Mouse (Mus musculus): ENCODE measurements around the gene Uchl5. TPM values are rescaled to one million over a fixed set of nuclear protein-coding genes. Genes with fewer than 3 reads are reported as not detected.

Uchl5 gene
- polyA plus RNA-seq, 1 experiment from 2014 or later: 63.0 TPM

DNA sequence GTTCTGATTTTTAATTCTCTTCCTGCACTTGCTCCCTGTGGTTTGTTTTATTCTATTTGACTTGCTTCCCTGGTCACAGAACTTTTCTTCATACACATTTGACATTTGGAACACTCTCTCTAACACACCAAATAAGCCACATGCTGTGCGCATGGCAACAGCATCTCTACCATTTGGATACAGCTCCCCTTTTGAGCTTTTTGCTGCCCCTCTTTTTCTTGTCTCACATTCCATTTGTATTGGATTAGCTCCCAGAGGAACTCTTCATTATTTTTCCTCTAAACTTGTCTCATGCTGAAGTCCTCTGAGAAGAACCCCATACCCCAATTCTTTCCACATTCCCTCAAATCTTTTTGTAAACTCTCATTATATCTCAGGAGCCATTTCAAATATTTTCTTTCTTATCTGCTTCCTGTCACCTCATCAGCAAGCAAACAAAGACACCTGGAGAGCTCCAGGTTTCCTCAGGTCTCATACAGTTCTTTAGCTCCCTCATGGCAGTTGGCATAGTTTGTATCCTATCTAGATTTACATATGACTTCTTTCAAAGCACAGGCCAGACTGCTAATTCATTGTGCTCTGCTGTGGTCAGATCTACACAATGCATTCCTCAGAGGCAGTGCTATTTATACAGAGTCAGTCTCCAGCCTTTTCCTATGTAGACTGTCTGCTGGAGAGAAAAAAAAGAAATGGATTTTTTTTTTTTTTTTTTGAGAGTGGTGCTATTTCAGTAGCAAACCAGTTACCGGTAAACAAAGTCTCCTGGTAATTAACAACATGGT lies 43.2 kb downstream of the Uchl5 start:
- 11% methylated on average over 2 of the region's 2 CpGs for WGBS
- H3K4me2 ChIP-seq: no peak overlapping the region
- no peaks in the 10 kb centered on the region for H3K9me3 ChIP-seq
- 0 out of 2 replicates have a peak overlapping the region, but pooled peaks have one; percentile 16 for H3K27ac ChIP-seq
- no peaks in the 10 kb centered on the region for H3K27me3 ChIP-seq (replicated peaks)
- H3K4me1 ChIP-seq: peaks cover 6% of the 10 kb centered on the region; the same call in 1 of the 2 replicates
- no peaks in the 10 kb centered on the region for H3K36me3 ChIP-seq (replicated peaks)
- no peak overlapping the region for H3K9ac ChIP-seq
- H3K4me3 ChIP-seq: no peak overlapping the region
- peak; percentile 94 for ATAC-seq (replicated peaks)

DNA sequence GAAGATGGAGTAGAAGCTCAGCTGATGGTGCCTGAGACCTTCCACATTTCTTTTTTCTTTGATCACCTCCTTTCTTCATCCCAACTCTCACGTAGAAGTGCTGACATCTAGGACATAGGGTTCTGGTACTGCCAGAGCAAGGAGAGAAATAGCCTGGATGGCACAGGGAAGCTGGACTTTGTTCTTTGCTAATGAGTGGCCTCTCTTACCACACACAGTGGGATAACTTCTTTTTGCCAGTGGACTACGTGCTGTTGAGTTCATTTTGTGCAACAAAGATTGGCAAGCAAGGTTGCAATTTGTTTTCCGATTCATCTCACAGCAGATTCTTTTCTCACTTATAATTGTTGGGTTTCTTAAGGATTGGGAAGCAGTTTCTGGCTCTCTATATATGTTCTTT lies 45.6 kb downstream of the Uchl5 start:
- Histone ChIP-seq H3K4me2 (no peak overlapping the region), H3K9ac (no peak overlapping the region), H3K27ac (no peak overlapping the region), H3K9me3 (no peaks in the 10 kb centered on the region), H3K4me3 (no peak overlapping the region), H3K4me1 (peaks cover 6% of the 10 kb centered on the region; the same call in 1 of the 2 replicates), H3K27me3 (replicated peaks) (no peaks in the 10 kb centered on the region), H3K36me3 (replicated peaks) (no peaks in the 10 kb centered on the region)
- WGBS: 92% methylated on average over 3 of the region's 3 CpGs
- ATAC-seq (replicated peaks): no peak

DNA sequence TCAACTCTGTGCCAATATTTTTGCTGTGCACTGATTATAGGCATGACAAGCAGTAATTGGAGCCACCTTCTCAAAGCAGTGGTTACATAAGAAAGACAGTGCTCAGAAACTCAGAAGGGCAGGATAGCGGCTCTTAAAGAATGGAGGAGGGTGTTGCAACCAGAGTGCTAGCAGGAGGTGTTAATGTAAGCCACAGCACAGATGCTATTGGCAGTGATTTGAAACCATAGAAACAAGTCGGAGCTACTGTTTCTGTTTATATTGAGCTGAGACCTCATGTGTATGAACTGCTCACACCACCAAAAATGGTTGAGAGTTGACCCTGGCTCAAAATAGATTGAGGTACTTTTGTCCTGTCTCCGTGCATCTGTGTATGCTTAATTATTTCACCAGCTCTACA lies 53.6 kb downstream of the Uchl5 start:
- WGBS: 64% methylated on average over 3 of the region's 3 CpGs
- no peaks in the 10 kb centered on the region for H3K4me1 ChIP-seq
- no peak overlapping the region for H3K9ac ChIP-seq
- ATAC-seq (replicated peaks): no peak
- H3K36me3 ChIP-seq (replicated peaks): no peaks in the 10 kb centered on the region
- H3K27ac ChIP-seq: no peak overlapping the region
- H3K4me2 ChIP-seq: no peak overlapping the region
- no peak overlapping the region for H3K4me3 ChIP-seq
- no peaks in the 10 kb centered on the region for H3K9me3 ChIP-seq
- no peaks in the 10 kb centered on the region for H3K27me3 ChIP-seq (replicated peaks)

DNA sequence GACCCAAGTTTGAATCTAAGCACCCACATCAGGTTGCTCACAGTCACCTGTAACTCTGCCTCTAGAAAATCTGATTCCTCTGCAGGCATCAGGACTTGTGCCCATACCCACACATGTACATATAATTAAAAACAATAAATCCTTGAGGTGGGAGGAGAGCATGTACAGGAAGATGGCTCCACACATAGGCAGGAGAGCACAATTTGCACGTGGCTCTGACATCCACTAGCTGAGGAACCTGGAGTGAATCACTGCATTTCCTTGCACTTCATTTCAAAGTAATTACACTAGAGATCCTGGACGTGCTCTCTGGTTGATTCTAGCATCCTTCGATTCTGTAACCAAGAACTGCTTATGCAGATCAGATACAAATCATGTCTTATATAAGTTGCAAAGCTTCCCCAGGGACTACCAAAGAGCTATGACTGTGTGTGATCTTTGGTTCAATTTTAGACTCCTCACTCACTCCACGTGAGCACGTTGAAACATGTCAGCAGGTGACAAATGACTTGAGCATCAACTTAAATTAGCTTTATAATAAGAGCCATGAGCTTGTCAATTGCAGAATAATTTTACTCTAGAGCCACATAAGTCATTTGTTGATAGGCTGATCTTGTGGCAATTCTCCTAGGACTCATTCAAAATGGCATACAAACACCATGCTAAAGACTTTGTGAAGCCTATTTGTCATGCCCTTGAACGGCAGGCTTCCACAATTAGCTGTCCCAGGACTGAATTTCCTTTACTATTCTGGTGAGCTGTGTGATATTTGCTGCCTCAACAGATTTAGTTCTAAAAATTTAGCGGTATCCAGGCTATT lies 59.5 kb downstream of the Uchl5 start:
- H3K36me3 ChIP-seq (replicated peaks): no peaks in the 10 kb centered on the region
- H3K9ac ChIP-seq: no peak overlapping the region
- H3K9me3 ChIP-seq: no peaks in the 10 kb centered on the region
- no peak overlapping the region for H3K4me2 ChIP-seq
- H3K4me3 ChIP-seq: no peak overlapping the region
- no peak overlapping the region for H3K27ac ChIP-seq
- no peaks in the 10 kb centered on the region for H3K4me1 ChIP-seq
- H3K27me3 ChIP-seq (replicated peaks): no peaks in the 10 kb centered on the region
- ATAC-seq (replicated peaks): no peak
- 44% methylated on average over 7 of the region's 7 CpGs for WGBS

DNA sequence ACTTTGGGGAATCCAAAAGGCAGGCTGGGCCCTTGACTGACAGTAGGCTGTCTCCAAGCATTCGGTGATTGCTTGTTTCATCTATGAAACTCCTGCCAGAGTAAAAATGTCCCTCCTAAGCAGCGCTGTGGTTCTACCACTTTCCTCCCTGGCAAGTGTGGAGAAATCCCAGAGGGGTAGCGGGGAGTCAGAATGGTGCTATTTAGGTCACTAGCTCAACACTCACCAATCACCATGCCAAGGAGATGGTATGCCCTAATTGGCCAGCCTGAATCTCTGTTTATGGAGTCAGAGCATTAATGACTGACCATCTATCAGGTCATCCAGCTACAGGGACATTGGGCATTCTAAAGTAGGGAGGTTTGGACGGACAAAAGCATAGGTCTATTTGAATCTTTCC lies 60.6 kb downstream of the Uchl5 start:
- ATAC-seq (replicated peaks): no peak
- H3K36me3 ChIP-seq (replicated peaks): no peaks in the 10 kb centered on the region
- H3K9ac ChIP-seq: no peak overlapping the region
- H3K27me3 ChIP-seq (replicated peaks): no peaks in the 10 kb centered on the region
- H3K9me3 ChIP-seq: no peaks in the 10 kb centered on the region
- H3K4me2 ChIP-seq: no peak overlapping the region
- 94% methylated on average over 4 of the region's 4 CpGs for WGBS
- no peak overlapping the region for H3K4me3 ChIP-seq
- H3K4me1 ChIP-seq: no peaks in the 10 kb centered on the region
- H3K27ac ChIP-seq: no peak overlapping the region

DNA sequence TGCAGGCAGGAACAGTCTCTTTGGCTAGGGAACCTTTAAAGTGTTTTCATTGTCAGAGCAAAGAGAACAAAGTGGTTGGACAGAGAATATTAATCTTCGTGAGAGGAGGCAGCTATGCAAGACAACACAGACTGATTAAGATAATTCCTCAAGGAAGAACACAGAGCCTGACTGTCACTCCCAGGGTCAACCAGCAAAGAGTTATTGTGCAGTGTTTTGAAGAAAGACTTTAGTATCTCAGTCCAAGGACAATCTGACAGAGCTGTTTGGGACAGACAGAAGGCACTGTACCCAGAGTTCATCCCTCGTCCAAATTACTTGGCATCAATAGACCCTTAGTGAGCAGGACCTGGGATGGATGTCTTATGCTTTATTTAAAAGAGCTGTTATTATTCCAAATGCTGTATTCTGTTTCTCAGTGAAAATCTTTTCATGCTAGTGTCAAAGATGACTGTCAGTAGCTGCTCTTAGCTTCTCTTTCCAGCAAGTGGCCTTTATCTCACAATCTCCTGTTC lies 61.9 kb downstream of the Uchl5 start:
- Histone ChIP-seq H3K36me3 (replicated peaks) (no peaks in the 10 kb centered on the region), H3K27ac (no peak overlapping the region), H3K4me2 (no peak overlapping the region), H3K9me3 (no peaks in the 10 kb centered on the region), H3K4me3 (no peak overlapping the region), H3K27me3 (replicated peaks) (no peaks in the 10 kb centered on the region), H3K9ac (no peak overlapping the region), H3K4me1 (no peaks in the 10 kb centered on the region)
- ATAC-seq (replicated peaks): no peak
- 55% methylated on average over 2 of the region's 2 CpGs for WGBS

DNA sequence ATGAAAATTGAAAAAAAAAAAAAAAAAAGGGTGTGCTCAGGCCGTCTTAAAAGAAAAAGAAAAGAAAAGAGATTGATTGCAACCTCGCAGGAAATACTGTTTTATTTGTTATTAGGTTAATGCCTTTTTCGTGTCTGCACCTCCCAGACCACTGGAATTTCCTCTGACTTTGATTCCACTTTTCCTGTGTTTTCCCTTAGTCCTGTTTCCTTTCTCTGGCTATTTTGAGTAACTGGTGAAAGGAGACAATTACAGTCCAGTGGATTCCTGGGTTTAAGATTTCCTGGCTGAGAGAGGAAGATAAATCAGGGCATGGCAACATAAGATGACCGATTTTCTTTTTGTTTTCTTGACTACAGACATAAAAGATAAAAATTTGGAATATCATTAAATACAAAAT lies 75.3 kb downstream of the Uchl5 start:
- Histone ChIP-seq H3K27me3 (replicated peaks) (no peaks in the 10 kb centered on the region), H3K27ac (peak overlapping the region; percentile 48), H3K9ac (no peak overlapping the region), H3K4me2 (no peak overlapping the region), H3K4me3 (no peak overlapping the region), H3K4me1 (peaks cover 5% of the 10 kb centered on the region; the same call in 1 of the 2 replicates), H3K9me3 (no peaks in the 10 kb centered on the region), H3K36me3 (replicated peaks) (no peaks in the 10 kb centered on the region)
- WGBS: 72% methylated on average over 4 of the region's 4 CpGs
- ATAC-seq (replicated peaks): no peak

DNA sequence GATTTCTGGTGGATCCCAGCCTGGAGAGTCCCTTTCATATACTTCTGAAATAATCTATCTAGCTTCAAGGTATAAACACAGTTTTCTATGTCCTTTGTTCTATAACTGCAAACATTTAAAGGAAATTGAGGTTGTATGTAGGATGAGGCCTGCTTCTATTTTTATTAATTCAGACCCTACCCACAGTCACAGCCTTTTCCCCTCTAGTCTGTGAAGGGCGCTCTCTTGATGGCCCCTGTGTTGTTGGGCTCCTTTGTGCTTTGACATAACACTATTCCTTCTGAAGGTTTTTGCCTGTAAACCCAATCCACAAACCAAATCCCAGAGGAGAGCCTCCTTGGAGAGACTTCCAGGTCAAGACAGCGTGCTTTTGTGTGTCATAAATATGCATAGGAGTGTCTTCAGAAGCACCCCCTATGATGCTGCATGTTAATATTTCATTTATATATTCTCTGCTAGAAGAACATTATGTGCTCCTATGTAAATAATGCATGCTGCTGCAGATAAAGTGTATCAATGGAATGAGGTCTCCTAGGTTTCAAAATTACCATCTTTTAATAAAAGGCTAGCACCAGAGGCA lies 75.8 kb downstream of the Uchl5 start:
- Histone ChIP-seq H3K4me2 (no peak overlapping the region), H3K4me3 (no peak overlapping the region), H3K27me3 (replicated peaks) (no peaks in the 10 kb centered on the region), H3K4me1 (peaks cover 5% of the 10 kb centered on the region; the same call in 1 of the 2 replicates), H3K36me3 (replicated peaks) (no peaks in the 10 kb centered on the region), H3K9ac (no peak overlapping the region), H3K27ac (peak overlapping the region; percentile 48), H3K9me3 (no peaks in the 10 kb centered on the region)
- ATAC-seq (replicated peaks): peak; percentile 89
- whole genome bisulfite sequencing: 49% methylated on average over 2 of the region's 2 CpGs

DNA sequence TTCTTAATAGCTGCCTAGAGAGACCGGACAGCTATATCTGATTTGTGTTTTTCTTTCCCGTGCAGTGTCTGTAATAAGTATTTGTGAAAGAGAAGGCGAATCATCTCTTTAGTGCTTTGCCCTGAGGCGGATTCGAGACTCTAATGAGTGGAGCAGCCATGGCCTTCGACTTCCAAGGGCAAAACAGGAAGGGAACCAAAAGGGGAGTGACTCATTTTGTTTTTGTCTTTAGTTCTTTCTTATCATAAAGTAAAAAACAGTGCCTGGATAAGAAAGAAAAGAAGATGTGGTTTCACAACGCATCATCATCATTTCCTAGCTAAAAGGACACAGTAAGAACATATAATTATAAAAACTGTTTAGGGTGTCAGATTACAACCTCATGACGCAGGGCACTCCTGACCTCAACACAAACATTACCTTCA lies 76.6 kb downstream of the Uchl5 start:
- Histone ChIP-seq H3K27me3 (replicated peaks) (no peaks in the 10 kb centered on the region), H3K9ac (no peak overlapping the region), H3K4me3 (no peak overlapping the region), H3K27ac (0 out of 2 replicates have a peak overlapping the region, but pooled peaks have one; percentile 48), H3K4me2 (no peak overlapping the region), H3K36me3 (replicated peaks) (no peaks in the 10 kb centered on the region), H3K9me3 (no peaks in the 10 kb centered on the region), H3K4me1 (peaks cover 5% of the 10 kb centered on the region; the same call in 1 of the 2 replicates)
- peak; percentile 58; the same call in 1 of the 2 replicates for ATAC-seq (replicated peaks)
- 59% methylated on average over 8 of the region's 8 CpGs for WGBS

DNA sequence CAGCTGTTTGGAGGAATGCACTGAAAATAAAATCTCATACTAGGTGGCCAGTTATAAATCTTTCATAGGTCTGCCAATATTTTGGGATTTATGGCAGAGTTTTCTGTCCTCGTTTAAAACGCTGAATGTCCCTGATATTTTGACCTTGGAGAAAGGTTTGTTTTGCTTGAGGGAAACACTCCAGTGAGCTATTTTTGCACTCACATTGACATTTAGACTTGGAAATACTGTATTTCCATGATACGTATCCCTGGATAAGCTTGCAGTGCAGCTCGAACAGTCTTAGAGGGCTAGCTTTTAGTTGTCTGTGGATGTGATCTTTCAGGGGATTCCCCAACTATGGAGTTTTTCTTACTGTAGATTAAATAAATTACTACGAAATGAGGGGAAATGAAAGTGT lies 78.6 kb downstream of the Uchl5 start:
- peaks cover 5% of the 10 kb centered on the region; the same call in 1 of the 2 replicates for H3K4me1 ChIP-seq
- no peak overlapping the region for H3K27ac ChIP-seq
- H3K9me3 ChIP-seq: no peaks in the 10 kb centered on the region
- no peak overlapping the region for H3K4me2 ChIP-seq
- no peaks in the 10 kb centered on the region for H3K36me3 ChIP-seq (replicated peaks)
- H3K9ac ChIP-seq: no peak overlapping the region
- no peak for ATAC-seq (replicated peaks)
- WGBS: 81% methylated on average over 5 of the region's 5 CpGs
- no peak overlapping the region for H3K4me3 ChIP-seq
- H3K27me3 ChIP-seq (replicated peaks): no peaks in the 10 kb centered on the region

Measured in midbrain, embryonic 15.5 days (tissue).